Mouse (Mus musculus) embryonic facial prominence, embryonic 15.5 days (tissue): Measurements from ENCODE around the gene Rpl13. TPM values are rescaled to one million over a fixed set of nuclear protein-coding genes. Genes with fewer than 3 reads are reported as not detected.

ENCODE experiments used
- ATAC-seq: fragments of 200-750 bp; cut with Nextera tagmentation; 2 replicates; pipeline ENCODE4 v1.8.0; 2017; ENCODE audit warnings: low read depth, moderate TSS enrichment; ENCODE audit not compliant: insufficient number of reproducible peaks, low FRiP score, low TSS enrichment
- H3K27ac ChIP-seq: fragments of 300-500 bp; sonication (generic); replicated peaks from 2 replicates; pipeline ENCODE4 v1.5.1; 2015; ENCODE audit warnings: mild to moderate bottlenecking, inconsistent platforms
- H3K27me3 ChIP-seq: fragments of 300-500 bp; sonication (generic); 2 replicates; pipeline ENCODE4 v1.6.1; 2015; ENCODE audit warnings: inconsistent platforms
- H3K36me3 ChIP-seq: fragments of 300-500 bp; sonication (generic); 2 replicates; pipeline ENCODE4 v1.6.1; 2015; ENCODE audit warnings: mild to moderate bottlenecking, inconsistent platforms
- H3K4me1 ChIP-seq: fragments of 300-500 bp; sonication (generic); 2 replicates; pipeline ENCODE4 v1.6.1; 2015; ENCODE audit warnings: inconsistent platforms
- H3K4me2 ChIP-seq: fragments of 300-500 bp; sonication (generic); replicated peaks from 2 replicates; pipeline ENCODE4 v1.6.1; 2015; ENCODE audit warnings: mild to moderate bottlenecking, inconsistent platforms
- H3K4me3 ChIP-seq: fragments of 300-500 bp; sonication (generic); replicated peaks from 2 replicates; pipeline ENCODE4 v1.5.1; 2015; ENCODE audit warnings: mild to moderate bottlenecking, inconsistent platforms
- H3K9ac ChIP-seq: fragments of 300-500 bp; sonication (generic); 2 replicates; pipeline ENCODE4 v1.6.1; 2015; ENCODE audit warnings: inconsistent platforms
- H3K9me3 ChIP-seq: fragments of 300-500 bp; sonication (generic); replicated peaks from 2 replicates; pipeline ENCODE4 v1.6.1; 2016; ENCODE audit warnings: inconsistent platforms
- whole genome bisulfite sequencing: fragments of 180-500 bp; shearing (Covaris S2); methylation state at CpG from one replicate; pipeline ENCODE4 v1.1.7; 2015; 5-methylcytosine and 5-hydroxymethylcytosine counted together
- polyA plus RNA-seq: library from polyadenylated mRNA; unstranded; fragments of >200 nt; fragmentation: Nextera tagmentation; extraction: Ambion mirVana; gene quantifications from 2 replicates; pipeline ENCODE4 v1.2.1, GENCODE M21; 2015

Gene Rpl13
- 1,311 and 1,540 TPM in 2 replicates for polyA plus RNA-seq

GRCm38 (mm10) chr8:123101735-123102685 lies at the start of gene Rpl13:
TSS of gene Rpl13 (plus strand) at chr8:123102350.
- H3K27ac ChIP-seq: peak within 1 kb of the TSS; percentile 96
- ATAC-seq: peak; percentile 92
- no peaks in the 10 kb centered on the region for H3K9me3 ChIP-seq
- peak within 1 kb of the TSS; percentile 72 for H3K4me3 ChIP-seq
- H3K4me2 ChIP-seq: peak within 1 kb of the TSS; percentile 73
- peaks cover 26% of the 10 kb centered on the region for H3K4me1 ChIP-seq
- 1% methylated on average over 56 of the region's 56 CpGs for WGBS
- H3K27me3 ChIP-seq: no peaks in the 10 kb centered on the region
- H3K9ac ChIP-seq: peak within 1 kb of the TSS; percentile 91
- H3K36me3 ChIP-seq: peaks cover 39% of the 10 kb centered on the region

GRCm38 (mm10) chr8:123062721-123063120 lies 39.4 kb upstream of the Rpl13 start, which contains the start of gene Spg7:
TSS of gene Spg7 (plus strand) at chr8:123062942.
- 0 out of 2 replicates have a peak, but pooled peaks cover 10% of the 10 kb centered on the region for H3K36me3 ChIP-seq
- no peak for ATAC-seq

GRCm38 (mm10) chr8:123064072-123064471 lies 38.1 kb upstream of the Rpl13 start:
- Histone ChIP-seq H3K9ac (no peak overlapping the region), H3K4me3 (peak overlapping the region; percentile 95; the same call in 1 of the 2 replicates), H3K27ac (peak overlapping the region; percentile 95; the same call in 1 of the 2 replicates), H3K36me3 (0 out of 2 replicates have a peak, but pooled peaks cover 11% of the 10 kb centered on the region), H3K9me3 (no peaks in the 10 kb centered on the region), H3K27me3 (no peaks in the 10 kb centered on the region), H3K4me1 (peaks cover 27% of the 10 kb centered on the region), H3K4me2 (peak overlapping the region; percentile 69)
- WGBS: 71% methylated on average over 4 of the region's 4 CpGs
- ATAC-seq: no peak

More at GRCm38 (mm10) chr8:123062721-123063120, 39.4 kb upstream of the Rpl13 start, which contains the start of gene Spg7:
- WGBS: 76% methylated on average over 7 of the region's 7 CpGs
- no peak within 1 kb of the TSS for H3K27ac ChIP-seq
- H3K4me2 ChIP-seq: no peak within 1 kb of the TSS
- no peak within 1 kb of the TSS for H3K4me3 ChIP-seq
- no peak within 1 kb of the TSS for H3K9ac ChIP-seq
- H3K9me3 ChIP-seq: no peaks in the 10 kb centered on the region
- H3K27me3 ChIP-seq: no peaks in the 10 kb centered on the region
- H3K4me1 ChIP-seq: peaks cover 27% of the 10 kb centered on the region

GRCm38 (mm10) chr8:123064809-123065213 lies 37.3 kb upstream of the Rpl13 start:
- 0 out of 2 replicates have a peak, but pooled peaks have one; percentile 17 for ATAC-seq
- WGBS: under 1% methylated on average over 14 of the region's 14 CpGs

GRCm38 (mm10) chr8:123065214-123066100 lies 36.7 kb upstream of the Rpl13 start:
- H3K27ac ChIP-seq: peak overlapping the region; percentile 95
- H3K4me2 ChIP-seq: peak overlapping the region; percentile 69
- peak overlapping the region; percentile 96 for H3K9ac ChIP-seq
- H3K4me1 ChIP-seq: peaks cover 27% of the 10 kb centered on the region
- under 1% methylated on average over 84 of the region's 84 CpGs for WGBS
- H3K36me3 ChIP-seq: 0 out of 2 replicates have a peak, but pooled peaks cover 11% of the 10 kb centered on the region
- ATAC-seq: peak; percentile 98
- no peaks in the 10 kb centered on the region for H3K27me3 ChIP-seq
- H3K9me3 ChIP-seq: no peaks in the 10 kb centered on the region
- peak overlapping the region; percentile 95 for H3K4me3 ChIP-seq

More at GRCm38 (mm10) chr8:123064809-123065213, 37.3 kb upstream of the Rpl13 start:
- Histone ChIP-seq H3K9ac (peak overlapping the region; percentile 96), H3K4me3 (peak overlapping the region; percentile 95), H3K4me1 (peaks cover 27% of the 10 kb centered on the region), H3K27me3 (no peaks in the 10 kb centered on the region), H3K36me3 (0 out of 2 replicates have a peak, but pooled peaks cover 11% of the 10 kb centered on the region), H3K27ac (peak overlapping the region; percentile 95), H3K4me2 (peak overlapping the region; percentile 69), H3K9me3 (no peaks in the 10 kb centered on the region)

GRCm38 (mm10) chr8:123066101-123066683 lies 36.0 kb upstream of the Rpl13 start:
- no peaks in the 10 kb centered on the region for H3K27me3 ChIP-seq
- no peak for ATAC-seq
- peak overlapping the region; percentile 95 for H3K27ac ChIP-seq
- H3K9me3 ChIP-seq: no peaks in the 10 kb centered on the region
- peak overlapping the region; percentile 69 for H3K4me2 ChIP-seq
- peaks cover 27% of the 10 kb centered on the region for H3K4me1 ChIP-seq
- 30% methylated on average over 7 of the region's 7 CpGs for WGBS
- peak overlapping the region; percentile 96 for H3K9ac ChIP-seq
- peak overlapping the region; percentile 95 for H3K4me3 ChIP-seq
- H3K36me3 ChIP-seq: peaks cover 12% of the 10 kb centered on the region; the same call in 1 of the 2 replicates

GRCm38 (mm10) chr8:123071176-123071575 lies 31.0 kb upstream of the Rpl13 start:
- Histone ChIP-seq H3K4me3 (no peak overlapping the region), H3K36me3 (peaks cover 46% of the 10 kb centered on the region), H3K9me3 (no peaks in the 10 kb centered on the region), H3K4me2 (no peak overlapping the region), H3K27me3 (no peaks in the 10 kb centered on the region), H3K9ac (no peak overlapping the region), H3K4me1 (peaks cover 13% of the 10 kb centered on the region), H3K27ac (no peak overlapping the region)
- 69% methylated on average over 4 of the region's 4 CpGs for WGBS
- ATAC-seq: no peak

- Histone ChIP-seq H3K4me2 (no peak overlapping the region), H3K36me3 (peaks cover 87% of the 10 kb centered on the region), H3K9ac (no peak overlapping the region), H3K27me3 (no peaks in the 10 kb centered on the region), H3K27ac (no peak overlapping the region), H3K4me1 (no peaks in the 10 kb centered on the region), H3K4me3 (no peak overlapping the region), H3K9me3 (no peaks in the 10 kb centered on the region)
- 91% methylated on average over 6 of the region's 6 CpGs for WGBS
- no peak for ATAC-seq
These were observed 24.9 kb upstream of the Rpl13 start for GRCm38 (mm10) chr8:123077213-123077612.

GRCm38 (mm10) chr8:123082993-123083392 lies 19.2 kb upstream of the Rpl13 start:
- Histone ChIP-seq H3K27me3 (no peaks in the 10 kb centered on the region), H3K36me3 (peaks cover 93% of the 10 kb centered on the region), H3K4me1 (no peaks in the 10 kb centered on the region), H3K4me2 (no peak overlapping the region), H3K4me3 (no peak overlapping the region), H3K9me3 (no peaks in the 10 kb centered on the region), H3K27ac (no peak overlapping the region), H3K9ac (no peak overlapping the region)
- 73% methylated on average over 6 of the region's 6 CpGs for WGBS
- no peak for ATAC-seq

- 89% methylated on average over 12 of the region's 12 CpGs for WGBS
- no peak overlapping the region for H3K4me2 ChIP-seq
- H3K36me3 ChIP-seq: peaks cover 95% of the 10 kb centered on the region
- H3K4me3 ChIP-seq: no peak overlapping the region
- no peaks in the 10 kb centered on the region for H3K27me3 ChIP-seq
- no peak for ATAC-seq
- H3K4me1 ChIP-seq: no peaks in the 10 kb centered on the region
- H3K9me3 ChIP-seq: no peaks in the 10 kb centered on the region
- no peak overlapping the region for H3K27ac ChIP-seq
- H3K9ac ChIP-seq: no peak overlapping the region
These were observed 18.5 kb upstream of the Rpl13 start for GRCm38 (mm10) chr8:123083610-123084009.
